Mouse (Mus musculus) heart, postnatal 0 days (tissue): ENCODE measurements around the gene Stat4.

Source experiments
- CTCF ChIP-seq: IDR thresholded peaks from 2 replicates; pipeline ENCODE4 v1.5.1; 2016; ENCODE audit warnings: antibody characterized with exemption, control low read depth, low read depth
- EP300 ChIP-seq: IDR thresholded peaks from 2 replicates; pipeline ENCODE4 v1.6.1; 2016; ENCODE audit warnings: antibody characterized with exemption, low read depth

DNA sequence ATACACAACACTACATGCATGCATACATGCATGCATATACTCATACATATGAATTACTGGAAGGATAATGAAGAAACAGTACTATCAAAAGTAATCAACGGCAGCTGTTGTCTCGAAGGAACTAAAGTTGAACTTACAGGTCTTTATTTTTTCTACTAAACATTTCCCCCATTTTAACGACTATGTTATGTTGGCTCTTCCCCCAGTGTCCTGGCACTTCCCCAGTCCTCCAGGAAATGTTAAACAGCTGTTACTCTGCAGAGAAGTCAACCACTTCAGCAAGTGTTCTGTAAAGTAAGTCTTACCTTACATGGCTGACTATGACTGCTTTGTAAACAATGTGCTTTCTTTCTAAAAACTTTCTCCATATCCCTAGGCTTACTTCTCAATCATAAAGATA is 9.1 kb downstream of the Stat4 start:
- TF ChIP-seq CTCF (no peak), EP300 (no peak)
